In the genomic region with DNA sequence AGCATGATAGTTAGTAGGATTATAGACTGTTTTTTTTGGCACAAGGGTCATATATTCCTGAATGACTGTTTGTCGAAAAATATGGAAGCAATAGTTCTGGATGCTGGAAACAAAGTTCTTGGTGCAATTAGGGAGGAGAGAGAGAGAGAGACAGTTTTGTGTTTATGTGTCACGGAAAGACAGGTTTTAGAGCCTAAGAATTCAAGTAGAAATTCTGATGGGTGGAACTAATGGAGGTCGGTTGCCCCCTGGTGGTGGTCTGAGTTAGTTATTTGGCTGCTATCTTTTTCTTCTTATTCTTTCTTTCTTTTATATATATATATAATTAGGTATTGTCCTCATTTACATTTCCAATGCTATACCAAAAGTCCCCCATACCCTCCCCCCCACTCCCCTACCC, we compare ENCODE assay signal across 8 mouse cellular contexts.
DNase-seq lines count a peak whose midpoint lies in the region; ATAC-seq lines count a peak whose summit lies in the region.

No protein-coding gene starts in this region.

- no peak overlapping the region for H3K4me2 ChIP-seq in intestine, embryonic 14.5 days (ENCODE audit: low read length)
- no peak overlapping the region for H3K4me2 ChIP-seq in intestine, embryonic 15.5 days (replicated peaks)
- H3K4me2 ChIP-seq in heart, embryonic 13.5 days: peak overlapping the region; percentile 52

- 0 out of 2 replicates have a peak, but pooled peaks cover 4% of the 10 kb centered on the region for H3K36me3 ChIP-seq in intestine, embryonic 14.5 days (ENCODE audit: control insufficient read depth, insufficient read depth, low read length)
- no peaks in the 10 kb centered on the region for H3K36me3 ChIP-seq in intestine, embryonic 15.5 days
- peaks cover 27% of the 10 kb centered on the region for H3K36me3 ChIP-seq in heart, embryonic 13.5 days

- no peak overlapping the region for H3K27ac ChIP-seq in intestine, embryonic 14.5 days (ENCODE audit: low read depth)
- H3K27ac ChIP-seq in intestine, embryonic 15.5 days: no peak overlapping the region
- no peak overlapping the region for H3K27ac ChIP-seq in heart, embryonic 13.5 days (replicated peaks)

- no peak for ATAC-seq in intestine, embryonic 14.5 days (replicated peaks; ENCODE audit: low FRiP score, low TSS enrichment, low read depth)
- ATAC-seq in intestine, embryonic 15.5 days: no peak
- no peak for ATAC-seq in heart, embryonic 13.5 days (ENCODE audit: extremely low read depth, insufficient number of reproducible peaks, low FRiP score, low TSS enrichment)

- H3K4me3 ChIP-seq in intestine, embryonic 14.5 days (ENCODE audit: low read depth, low read length): no peak overlapping the region
- no peak overlapping the region for H3K4me3 ChIP-seq in intestine, embryonic 15.5 days (replicated peaks)
- H3K4me3 ChIP-seq in heart, embryonic 13.5 days: no peak overlapping the region; the same call in 1 of the 2 replicates

- 26% methylated on average over 3 of the region's 3 CpGs for WGBS in intestine, embryonic 14.5 days
- WGBS in intestine, embryonic 15.5 days: 21% methylated on average over 3 of the region's 3 CpGs
- WGBS in heart, embryonic 13.5 days: 24% methylated on average over 3 of the region's 3 CpGs

- H3K9me3 ChIP-seq in intestine, embryonic 14.5 days (ENCODE audit: control insufficient read depth, low read length): no peaks in the 10 kb centered on the region
- no peaks in the 10 kb centered on the region for H3K9me3 ChIP-seq in intestine, embryonic 15.5 days
- no peaks in the 10 kb centered on the region for H3K9me3 ChIP-seq in heart, embryonic 13.5 days

- peak; percentile 77 for DNase-seq in intestine, embryonic 14.5 days (ENCODE audit: low spot score)
- peak; percentile 86 for DNase-seq in NIH3T3 (ENCODE audit: low read depth)
- DNase-seq in cerebellum, postnatal 10 days: peak; percentile 84 to 88
- peak; percentile 55 to 70 for DNase-seq in layer of hippocampus, postnatal 14 days (ENCODE audit: low spot score in 2 of 2)
- DNase-seq in neural tube, embryonic 10.5 days (ENCODE audit: extremely low spot score, low spot score): peak; percentile 41
- DNase-seq in yolk sac, embryonic 10.5 days (ENCODE audit: low spot score): no peak

- no peaks in the 10 kb centered on the region for H3K4me1 ChIP-seq in intestine, embryonic 14.5 days (replicated peaks; ENCODE audit: control insufficient read depth, insufficient read depth, low read length)
- H3K4me1 ChIP-seq in intestine, embryonic 15.5 days (replicated peaks): no peaks in the 10 kb centered on the region
- H3K4me1 ChIP-seq in heart, embryonic 13.5 days: no peaks in the 10 kb centered on the region

- no peak overlapping the region for H3K9ac ChIP-seq in intestine, embryonic 14.5 days (ENCODE audit: low read length)
- no peak overlapping the region for H3K9ac ChIP-seq in intestine, embryonic 15.5 days
- H3K9ac ChIP-seq in heart, embryonic 13.5 days: no peak overlapping the region

- no peaks in the 10 kb centered on the region for H3K27me3 ChIP-seq in intestine, embryonic 14.5 days (replicated peaks; ENCODE audit: control insufficient read depth, insufficient read depth, low read length)
- no peaks in the 10 kb centered on the region for H3K27me3 ChIP-seq in intestine, embryonic 15.5 days (replicated peaks)
- H3K27me3 ChIP-seq in heart, embryonic 13.5 days (replicated peaks): no peaks in the 10 kb centered on the region
